Mouse (Mus musculus) intestine, embryonic 14.5 days (tissue): Measurements from ENCODE around the gene Chmp5. TPM values are rescaled to one million over a fixed set of nuclear protein-coding genes. Genes with fewer than 3 reads are reported as not detected.

ENCODE experiments used
- ATAC-seq: fragments of 200-750 bp; cut with Nextera tagmentation; replicated peaks from 2 replicates; pipeline ENCODE4 v1.8.0; 2017; ENCODE audit warnings: low read depth, moderate number of reproducible peaks, moderate TSS enrichment, moderate library complexity; ENCODE audit not compliant: low FRiP score, low TSS enrichment
- DNase-seq: peaks from one replicate; pipeline ENCODE4 v3.0.0-alpha.2; 2018; ENCODE audit warnings: low spot score
- H3K27ac ChIP-seq: fragments of 300-500 bp; sonication (generic); 2 replicates; pipeline ENCODE4 v1.5.1; 2014; ENCODE audit warnings: low read depth, mild to moderate bottlenecking, control low read depth
- H3K27me3 ChIP-seq: fragments of 300-500 bp; sonication (generic); replicated peaks from 2 replicates; pipeline ENCODE4 v1.6.1; 2014; ENCODE audit warnings: low read length, control low read depth; ENCODE audit not compliant: control insufficient read depth, insufficient read depth
- H3K36me3 ChIP-seq: fragments of 300-500 bp; sonication (generic); 2 replicates; pipeline ENCODE4 v1.6.1; 2014; ENCODE audit warnings: low read length, control low read depth; ENCODE audit not compliant: control insufficient read depth, insufficient read depth
- H3K4me1 ChIP-seq: fragments of 300-500 bp; sonication (generic); replicated peaks from 2 replicates; pipeline ENCODE4 v1.6.1; 2014; ENCODE audit warnings: low read length, control low read depth, mixed read lengths; ENCODE audit not compliant: control insufficient read depth, insufficient read depth
- H3K4me2 ChIP-seq: fragments of 300-500 bp; sonication (generic); 2 replicates; pipeline ENCODE4 v1.6.1; 2014; ENCODE audit warnings: low read length
- H3K4me3 ChIP-seq: fragments of 300-500 bp; sonication (generic); 2 replicates; pipeline ENCODE4 v1.5.1; 2014; ENCODE audit warnings: low read depth, low read length, control low read depth, mixed read lengths
- H3K9ac ChIP-seq: fragments of 300-500 bp; sonication (generic); 2 replicates; pipeline ENCODE4 v1.6.1; 2014; ENCODE audit warnings: mild to moderate bottlenecking, low read length
- H3K9me3 ChIP-seq: fragments of 300-500 bp; sonication (generic); 2 replicates; pipeline ENCODE4 v1.6.1; 2016; ENCODE audit warnings: low read length, control low read depth; ENCODE audit not compliant: control insufficient read depth
- WGBS: fragments of 180-500 bp; shearing (Covaris S2); extraction: QIAGEN DNeasy Blood & Tissue Kit; methylation state at CpG from one replicate; pipeline ENCODE4 v1.1.7; 2014; 5-methylcytosine and 5-hydroxymethylcytosine counted together
- polyA plus RNA-seq: library from polyadenylated mRNA; unstranded; fragments of >200 nt; fragmentation: Nextera tagmentation; extraction: Ambion mirVana; gene quantifications from 2 replicates; pipeline ENCODE4 v1.2.1, GENCODE M21; 2014

Gene Chmp5
- polyA plus RNA-seq, 1 experiment from 2014 or later: 82.1 TPM

DNA sequence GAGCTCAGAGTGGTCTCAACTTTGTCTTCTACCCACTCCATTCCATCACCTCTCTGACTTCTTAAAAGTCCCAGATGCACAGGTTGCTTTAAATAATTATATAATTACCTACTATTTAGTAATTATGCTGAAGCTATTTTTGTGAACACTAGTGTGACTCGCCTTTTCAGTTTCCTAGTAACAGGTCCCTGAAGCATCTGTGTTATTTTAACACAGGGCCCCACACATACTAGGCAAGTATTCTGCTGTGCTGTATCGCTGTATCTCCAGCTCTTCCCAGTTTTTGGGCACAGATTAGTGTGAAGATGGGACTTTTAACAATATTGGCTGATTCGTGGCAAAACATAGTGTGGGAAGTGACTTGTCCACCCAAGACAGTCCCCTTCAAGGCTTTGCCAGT is 15.3 kb downstream of the Chmp5 start:
- Histone ChIP-seq H3K4me2 (no peak overlapping the region), H3K36me3 (peaks cover 91% of the 10 kb centered on the region), H3K4me1 (no peaks in the 10 kb centered on the region), H3K9me3 (no peaks in the 10 kb centered on the region), H3K27me3 (no peaks in the 10 kb centered on the region), H3K27ac (no peak overlapping the region), H3K9ac (no peak overlapping the region), H3K4me3 (no peak overlapping the region)
- DNase-seq (no peak), ATAC-seq (no peak)
- WGBS: 90% methylated on average over 3 of the region's 3 CpGs

DNA sequence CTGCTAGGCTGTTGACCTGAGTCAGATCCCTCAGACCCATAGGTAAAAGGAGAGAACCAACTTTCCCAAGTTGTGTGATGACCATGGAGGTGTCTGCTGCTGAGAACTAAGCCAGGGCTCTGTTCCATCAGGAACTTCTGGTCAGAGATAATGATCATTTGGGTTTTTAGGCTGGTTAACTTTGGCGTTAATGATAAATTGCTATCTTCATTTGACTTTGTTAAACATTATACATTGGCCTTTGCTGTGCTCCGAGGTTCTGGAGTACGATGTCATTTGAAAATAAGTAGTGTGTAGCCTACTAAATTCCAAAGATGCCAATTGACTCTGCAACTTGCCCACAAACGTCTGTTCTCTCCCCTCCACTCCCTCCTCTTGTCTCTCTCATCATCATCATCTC is 21.0 kb downstream of the Chmp5 start:
- H3K27ac ChIP-seq: no peak overlapping the region
- ATAC-seq: no peak
- no peak overlapping the region for H3K9ac ChIP-seq
- DNase-seq: no peak
- H3K36me3 ChIP-seq: peaks cover 42% of the 10 kb centered on the region
- 59% methylated on average over 4 of the region's 4 CpGs for WGBS
- H3K4me3 ChIP-seq: no peak overlapping the region
- no peak overlapping the region for H3K4me2 ChIP-seq
- peaks cover 10% of the 10 kb centered on the region; the same call in 1 of the 2 replicates for H3K4me1 ChIP-seq
- H3K27me3 ChIP-seq: no peaks in the 10 kb centered on the region
- no peaks in the 10 kb centered on the region for H3K9me3 ChIP-seq

DNA sequence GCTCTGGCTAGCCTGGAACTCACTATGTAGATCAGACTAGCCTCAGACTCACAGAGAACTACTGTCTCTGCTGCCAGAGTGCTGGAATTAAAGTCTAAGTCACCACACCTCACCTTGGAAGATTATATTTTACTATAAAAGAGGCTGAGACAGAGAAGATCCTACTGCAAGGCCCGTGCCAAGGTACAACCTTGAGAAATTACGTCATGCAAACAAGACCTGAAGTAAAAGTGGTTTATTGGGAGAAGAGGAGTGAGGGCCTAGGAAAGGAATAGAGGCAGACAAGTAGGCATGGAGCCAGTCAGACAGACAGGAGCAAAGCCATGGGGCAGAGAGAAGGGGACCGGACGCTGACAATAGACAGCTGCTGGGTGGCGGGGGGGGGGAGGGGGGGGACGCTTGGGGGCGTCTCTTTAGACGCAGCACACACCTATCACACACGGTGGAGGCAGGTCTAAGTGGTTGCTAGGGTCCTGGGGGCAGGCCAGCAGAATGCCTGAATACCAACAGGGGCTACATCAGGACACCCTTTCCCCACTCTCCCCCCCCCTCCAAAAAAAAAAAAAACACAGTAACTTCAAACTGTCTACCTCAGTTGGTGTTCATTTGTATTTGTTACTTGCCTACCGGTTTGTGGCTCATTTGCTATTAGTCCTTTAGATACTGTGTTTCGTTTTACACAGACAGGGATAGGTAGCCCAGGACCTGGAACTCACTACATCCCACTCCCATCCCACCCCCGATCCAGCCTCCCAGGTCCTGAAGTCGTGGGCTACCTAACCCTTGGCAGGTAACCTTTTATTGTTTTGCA is 21.8 kb downstream of the Chmp5 start:
- peak overlapping the region; percentile 80 for H3K9ac ChIP-seq
- no peaks in the 10 kb centered on the region for H3K27me3 ChIP-seq
- H3K27ac ChIP-seq: peak overlapping the region; percentile 89
- 10% methylated on average over 11 of the region's 13 CpGs for WGBS
- ATAC-seq: peak; percentile 32
- peak; percentile 51 for DNase-seq
- peak overlapping the region; percentile 73 for H3K4me3 ChIP-seq
- peaks cover 37% of the 10 kb centered on the region for H3K36me3 ChIP-seq
- H3K4me1 ChIP-seq: peaks cover 10% of the 10 kb centered on the region; the same call in 1 of the 2 replicates
- H3K9me3 ChIP-seq: no peaks in the 10 kb centered on the region
- peak overlapping the region; percentile 71 for H3K4me2 ChIP-seq

DNA sequence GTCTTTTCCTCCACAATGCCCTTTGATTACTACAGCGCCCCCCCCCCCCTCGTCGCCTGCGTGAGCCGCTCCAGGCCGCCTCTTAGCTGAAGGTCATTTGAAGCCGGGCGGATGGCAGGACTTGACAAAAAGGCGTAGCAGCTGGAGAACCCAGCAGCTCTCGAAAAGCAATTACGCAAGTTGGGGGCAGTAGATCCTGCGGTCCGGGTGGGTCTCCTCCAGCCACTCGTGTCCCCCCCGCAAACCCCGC is 22.3 kb downstream of the Chmp5 start:
- WGBS: under 1% methylated on average over 16 of the region's 16 CpGs
- DNase-seq (no peak), ATAC-seq (no peak; the same call in 1 of the 2 replicates)
- Histone ChIP-seq H3K4me3 (peak overlapping the region; percentile 73), H3K4me1 (peaks cover 10% of the 10 kb centered on the region; the same call in 1 of the 2 replicates), H3K27ac (peak overlapping the region; percentile 89), H3K4me2 (peak overlapping the region; percentile 71), H3K36me3 (peaks cover 31% of the 10 kb centered on the region), H3K9ac (peak overlapping the region; percentile 80), H3K9me3 (no peaks in the 10 kb centered on the region), H3K27me3 (no peaks in the 10 kb centered on the region)

DNA sequence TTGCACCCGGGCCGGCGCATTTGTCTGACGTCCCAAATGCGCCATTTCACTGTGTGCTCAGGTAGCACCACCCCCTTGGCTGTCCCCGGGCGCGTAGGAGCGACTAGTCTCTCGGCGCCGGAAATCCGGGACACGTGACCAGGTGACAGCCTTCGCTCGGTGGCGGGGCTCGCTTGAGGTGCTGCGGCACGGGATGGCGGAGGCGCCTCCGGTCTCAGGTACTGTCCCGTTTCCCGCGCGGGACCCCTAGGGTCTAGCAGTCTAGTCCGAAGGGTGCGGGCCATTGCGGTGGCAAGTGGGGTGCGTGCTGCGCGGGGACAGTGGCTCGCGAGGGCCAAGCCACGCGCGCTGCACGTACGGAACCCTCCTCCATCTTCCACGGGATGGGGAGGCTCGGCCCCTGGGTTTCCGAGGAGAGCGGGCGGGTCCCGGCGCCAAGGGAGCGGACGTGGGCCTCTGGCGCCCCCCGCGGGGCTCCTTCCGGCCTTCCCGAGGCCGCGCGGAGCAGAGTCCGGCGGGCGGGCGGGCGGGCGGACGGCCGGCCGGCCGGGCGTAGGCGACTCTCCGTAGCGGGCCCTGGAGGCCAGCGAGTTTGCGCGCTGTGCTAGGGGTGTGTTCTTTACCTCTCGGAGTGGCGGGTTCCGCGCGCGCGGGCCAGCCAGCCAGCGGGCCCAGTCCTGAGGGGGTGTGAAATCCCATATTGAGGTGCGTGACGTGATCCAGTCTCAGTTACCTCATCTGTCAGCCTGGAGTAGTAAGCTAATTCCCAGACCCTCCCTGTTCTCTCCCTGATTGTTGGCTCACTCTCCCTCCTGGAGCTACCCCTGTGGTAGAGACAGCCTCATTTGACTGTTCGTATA is 22.9 kb downstream of the Chmp5 start, which contains the start of gene Nfx1:
TSS of gene Nfx1 (plus strand) at position 65 of the 860 bp plus-strand sequence.
- peak within 1 kb of the TSS; percentile 80 for H3K9ac ChIP-seq
- DNase-seq: peak; percentile 95
- no peaks in the 10 kb centered on the region for H3K9me3 ChIP-seq
- peak; percentile 96 for ATAC-seq
- peaks cover 10% of the 10 kb centered on the region; the same call in 1 of the 2 replicates for H3K4me1 ChIP-seq
- H3K4me3 ChIP-seq: peak within 1 kb of the TSS; percentile 73
- H3K27me3 ChIP-seq: no peaks in the 10 kb centered on the region
- H3K4me2 ChIP-seq: peak within 1 kb of the TSS; percentile 71
- peak within 1 kb of the TSS; percentile 89 for H3K27ac ChIP-seq
- under 1% methylated on average over 64 of the region's 85 CpGs for WGBS
- peaks cover 28% of the 10 kb centered on the region for H3K36me3 ChIP-seq

DNA sequence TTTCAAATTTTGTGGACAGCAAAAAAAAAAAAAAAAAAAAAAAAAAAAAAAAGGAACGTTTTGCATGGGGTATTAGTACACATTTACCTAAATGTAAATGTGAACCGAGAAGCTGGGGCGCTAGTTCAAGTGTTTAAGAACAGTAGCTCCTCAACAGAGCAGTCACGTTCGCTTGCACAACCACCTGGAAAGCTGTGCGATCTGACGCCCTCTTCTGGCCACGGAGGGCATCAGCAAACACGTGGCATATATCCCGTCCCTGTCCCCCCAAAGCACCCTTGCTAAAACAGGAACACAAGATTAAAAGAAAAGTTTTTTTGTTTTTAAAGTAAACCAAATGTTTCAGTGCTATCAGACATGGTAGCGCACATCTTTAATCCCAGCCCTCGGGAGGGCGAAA is 23.5 kb downstream of the Chmp5 start:
- H3K9me3 ChIP-seq: no peaks in the 10 kb centered on the region
- 26% methylated on average over 13 of the region's 13 CpGs for WGBS
- H3K9ac ChIP-seq: peak overlapping the region; percentile 80
- H3K36me3 ChIP-seq: peaks cover 28% of the 10 kb centered on the region
- H3K4me3 ChIP-seq: peak overlapping the region; percentile 73
- H3K27ac ChIP-seq: peak overlapping the region; percentile 89
- ATAC-seq (no peak), DNase-seq (peak; percentile 68)
- H3K4me1 ChIP-seq: peaks cover 10% of the 10 kb centered on the region; the same call in 1 of the 2 replicates
- H3K4me2 ChIP-seq: peak overlapping the region; percentile 71
- no peaks in the 10 kb centered on the region for H3K27me3 ChIP-seq

DNA sequence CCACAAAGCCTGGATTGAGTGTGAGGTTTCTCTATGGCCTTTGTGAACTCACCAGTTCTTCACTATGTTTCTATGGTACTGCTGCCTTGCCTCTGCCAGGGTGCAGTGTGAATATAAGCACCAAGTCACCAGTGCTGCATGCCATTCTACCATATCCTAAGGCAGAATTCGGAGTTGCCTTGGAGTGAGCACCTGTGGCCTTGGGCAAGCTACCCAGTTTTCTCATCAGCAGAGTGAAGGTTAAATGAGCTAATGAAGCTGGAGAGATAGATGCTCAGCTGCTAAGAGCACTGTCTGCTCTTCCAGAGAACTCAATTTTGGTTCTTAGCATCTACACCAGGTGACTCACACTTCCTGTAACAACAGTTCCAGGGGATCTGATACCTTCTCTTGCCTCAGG is 25.8 kb downstream of the Chmp5 start:
- no peak overlapping the region for H3K9ac ChIP-seq
- no peak overlapping the region for H3K4me2 ChIP-seq
- ATAC-seq (no peak), DNase-seq (no peak)
- peaks cover 37% of the 10 kb centered on the region for H3K36me3 ChIP-seq
- H3K27ac ChIP-seq: no peak overlapping the region
- H3K4me3 ChIP-seq: no peak overlapping the region
- no peaks in the 10 kb centered on the region for H3K27me3 ChIP-seq
- H3K4me1 ChIP-seq: peaks cover 10% of the 10 kb centered on the region; the same call in 1 of the 2 replicates
- H3K9me3 ChIP-seq: no peaks in the 10 kb centered on the region
- 89% methylated on average over 1 of the region's 1 CpGs for WGBS

DNA sequence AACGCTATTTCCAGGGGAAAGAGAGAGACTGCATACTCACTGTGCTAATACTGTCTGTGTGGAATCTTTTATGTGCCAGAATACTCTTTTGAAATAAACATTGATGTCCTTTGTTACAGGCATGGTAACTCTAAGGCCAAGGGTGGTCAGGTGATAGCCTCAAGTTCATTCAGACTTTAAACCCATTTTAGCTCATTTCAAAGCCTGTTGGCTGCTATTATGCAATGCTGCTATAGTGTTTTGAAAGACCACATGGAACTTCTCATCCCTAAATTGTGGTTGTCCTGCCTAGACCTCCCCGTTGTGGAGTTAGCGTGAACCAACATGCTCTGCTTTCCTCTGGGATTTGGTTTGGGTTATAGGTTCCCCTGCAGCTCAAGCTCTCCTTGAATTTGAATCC is 27.5 kb downstream of the Chmp5 start:
- WGBS: 92% methylated on average over 3 of the region's 3 CpGs
- Histone ChIP-seq H3K27me3 (no peaks in the 10 kb centered on the region), H3K9me3 (no peaks in the 10 kb centered on the region), H3K36me3 (peaks cover 54% of the 10 kb centered on the region), H3K4me1 (0 out of 2 replicates have a peak, but pooled peaks cover 4% of the 10 kb centered on the region), H3K4me2 (no peak overlapping the region), H3K4me3 (no peak overlapping the region), H3K9ac (no peak overlapping the region), H3K27ac (no peak overlapping the region)
- no peak for DNase-seq
- no peak for ATAC-seq
